ENCODE assay signal across 14 mouse cellular contexts in the genomic region with DNA sequence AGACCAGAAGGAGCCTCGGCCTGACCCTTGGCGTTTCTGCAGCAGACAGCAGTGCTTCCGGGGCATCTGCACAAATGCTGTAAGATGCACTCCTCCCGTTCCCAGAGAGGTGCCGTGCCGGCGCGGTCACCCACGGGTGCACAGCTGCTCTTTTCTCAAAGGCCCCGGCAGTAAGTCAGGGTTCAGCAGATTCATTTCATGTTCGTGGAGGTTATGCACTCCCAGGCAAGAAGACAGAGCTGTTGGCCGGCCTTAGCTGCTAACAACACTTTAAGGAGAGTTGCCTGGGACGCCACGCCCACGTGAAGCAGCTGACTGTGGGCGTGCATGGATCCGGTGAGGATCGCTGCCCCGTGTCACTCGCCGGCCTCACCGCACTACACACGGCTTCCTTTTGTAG.
DNase-seq lines count a peak whose midpoint lies in the region; ATAC-seq and TF ChIP-seq lines count a peak whose summit lies in the region.
"Had no signal": no experiment of that assay in that cellular context is flagged by ENCODE, and none has a peak within 500 bp of the region (broad histone marks: within the 10 kb centered on the region; RNA-seq: fewer than 3 reads in every experiment).

No protein-coding gene starts in this region.

- H3K9ac ChIP-seq in forebrain, embryonic 12.5 days = no peak overlapping the region
- no peak overlapping the region for H3K9ac ChIP-seq in forebrain, embryonic 11.5 days (ENCODE audit: low read length)
- no peak overlapping the region for H3K9ac ChIP-seq in intestine, postnatal 0 days (ENCODE audit: low read depth, low read length)
- H3K9ac ChIP-seq: intestine, embryonic 15.5 days; liver, postnatal 0 days; midbrain, embryonic 15.5 days had no signal

- H3K27ac ChIP-seq in forebrain, embryonic 12.5 days = 0 out of 2 replicates have a peak overlapping the region, but pooled peaks have one; percentile 25
- H3K27ac ChIP-seq in forebrain, embryonic 11.5 days (ENCODE audit: low read depth, low read length) = no peak overlapping the region
- H3K27ac ChIP-seq in brown adipose tissue, adult 24 weeks (replicated peaks; ENCODE audit: low read depth, low read length) = peak overlapping the region; percentile 70; the same call in 1 of the 2 replicates
- no peak overlapping the region for H3K27ac ChIP-seq in intestine, postnatal 0 days (ENCODE audit: low read depth, low read length)
- H3K27ac ChIP-seq: intestine, embryonic 15.5 days; macrophage; midbrain, embryonic 15.5 days had no signal

- no peaks in the 10 kb centered on the region for H3K27me3 ChIP-seq in forebrain, embryonic 12.5 days
- no peaks in the 10 kb centered on the region for H3K27me3 ChIP-seq in forebrain, embryonic 11.5 days (ENCODE audit: control insufficient read depth, insufficient read depth, low read length)
- H3K27me3 ChIP-seq in intestine, postnatal 0 days (replicated peaks; ENCODE audit: control insufficient read depth, insufficient read depth, low read length) = no peaks in the 10 kb centered on the region
- H3K27me3 ChIP-seq: intestine, embryonic 15.5 days; midbrain, embryonic 15.5 days had no signal

- H3K4me3 ChIP-seq in forebrain, embryonic 12.5 days (replicated peaks) = no peak overlapping the region
- no peak overlapping the region for H3K4me3 ChIP-seq in forebrain, embryonic 11.5 days (ENCODE audit: low read depth, low read length)
- no peak overlapping the region for H3K4me3 ChIP-seq in brown adipose tissue, adult 24 weeks (ENCODE audit: insufficient read depth, low read depth, low read length)
- H3K4me3 ChIP-seq in intestine, postnatal 0 days (ENCODE audit: low read depth, low read length) = no peak overlapping the region
- H3K4me3 ChIP-seq: intestine, embryonic 15.5 days; midbrain, embryonic 15.5 days had no signal

- WGBS in forebrain, embryonic 12.5 days = 68% methylated on average over 23 of the region's 23 CpGs
- 80% methylated on average over 23 of the region's 23 CpGs for whole genome bisulfite sequencing in forebrain, embryonic 11.5 days
- WGBS in intestine, postnatal 0 days = 67% methylated on average over 23 of the region's 23 CpGs

- H3K4me1 ChIP-seq in forebrain, embryonic 12.5 days = peaks cover 22% of the 10 kb centered on the region
- H3K4me1 ChIP-seq in forebrain, embryonic 11.5 days (replicated peaks; ENCODE audit: control insufficient read depth, insufficient read depth, low read length) = peaks cover 8% of the 10 kb centered on the region; the same call in 1 of the 2 replicates
- H3K4me1 ChIP-seq in brown adipose tissue, adult 24 weeks (ENCODE audit: control insufficient read depth, insufficient read depth, insufficient read length, low read length) = peaks cover 23% of the 10 kb centered on the region
- peaks cover 8% of the 10 kb centered on the region; the same call in 1 of the 2 replicates for H3K4me1 ChIP-seq in intestine, postnatal 0 days (replicated peaks; ENCODE audit: control insufficient read depth, insufficient read depth, low read length)

- H3K4me2 ChIP-seq in forebrain, embryonic 12.5 days = peak overlapping the region; percentile 13; the same call in 1 of the 2 replicates
- H3K4me2 ChIP-seq in forebrain, embryonic 11.5 days (ENCODE audit: low read depth, low read length, severe bottlenecking) = no peak overlapping the region
- no peak overlapping the region for H3K4me2 ChIP-seq in intestine, postnatal 0 days (replicated peaks; ENCODE audit: low read depth)
- H3K4me2 ChIP-seq: intestine, embryonic 15.5 days; midbrain, embryonic 15.5 days had no signal

- ATAC-seq in forebrain, embryonic 12.5 days (ENCODE audit: low FRiP score) = 0 out of 2 replicates have a peak, but pooled peaks have one; percentile 23
- no peak for ATAC-seq in forebrain, embryonic 11.5 days (replicated peaks; ENCODE audit: low FRiP score)
- ATAC-seq in intestine, postnatal 0 days = no peak
- ATAC-seq: intestine, embryonic 15.5 days; liver, postnatal 0 days; midbrain, embryonic 15.5 days had no signal

- TF ChIP-seq CTCF in intestine, postnatal 0 days (IDR thresholded peaks at IDR 0.05; ENCODE audit: low read depth) = no peak

- no peak for DNase-seq in forebrain, embryonic 11.5 days (ENCODE audit: low spot score)
- peak; percentile 59 for DNase-seq in kidney, adult 18-20 months
- DNase-seq in kidney, postnatal 25 days = peak; percentile 68 to 80
- DNase-seq in layer of hippocampus, adult 9-11 months = no peak
- no peak for DNase-seq in adrenal gland, postnatal 10 days
- DNase-seq: cerebellum, adult 11 months; layer of hippocampus, postnatal 36 days; liver, postnatal 0 days had no signal

- H3K9me3 ChIP-seq in forebrain, embryonic 12.5 days = no peaks in the 10 kb centered on the region
- H3K9me3 ChIP-seq in forebrain, embryonic 11.5 days (ENCODE audit: control insufficient read depth, low read length) = no peaks in the 10 kb centered on the region
- no peaks in the 10 kb centered on the region for H3K9me3 ChIP-seq in intestine, postnatal 0 days (ENCODE audit: control insufficient read depth)
- H3K9me3 ChIP-seq: intestine, embryonic 15.5 days; midbrain, embryonic 15.5 days had no signal

- H3K36me3 ChIP-seq in forebrain, embryonic 12.5 days (replicated peaks) = peaks cover 33% of the 10 kb centered on the region
- no peaks in the 10 kb centered on the region; the same call in 1 of the 2 replicates for H3K36me3 ChIP-seq in forebrain, embryonic 11.5 days (ENCODE audit: control insufficient read depth, insufficient read depth, low read length)
- peaks cover 14% of the 10 kb centered on the region for H3K36me3 ChIP-seq in intestine, postnatal 0 days (ENCODE audit: control insufficient read depth, insufficient read depth)
- H3K36me3 ChIP-seq: intestine, embryonic 15.5 days had no signal

Comparison
In these comparisons a context has a peak if more than half of its experiments do, and no peak if none do; other contexts are left out.
1. H3K27ac ChIP-seq: peak in forebrain, embryonic 12.5 days (single experiment) and brown adipose tissue, adult 24 weeks (single experiment); none in forebrain, embryonic 11.5 days (single experiment) and intestine, postnatal 0 days (single experiment).
2. DNase-seq: peak in kidney, adult 18-20 months (single experiment) and kidney, postnatal 25 days (2 of 2); none in forebrain, embryonic 11.5 days (single experiment), layer of hippocampus, adult 9-11 months (single experiment) and adrenal gland, postnatal 10 days (single experiment).